Mouse (Mus musculus) neural tube, embryonic 15.5 days (tissue): ENCODE data around the gene R3hdm4. TPM values are rescaled to one million over a fixed set of nuclear protein-coding genes. Genes with fewer than 3 reads are reported as not detected.
A peak's percentile ranks its signal among the peaks of the same experiment; 100 is the strongest.

Source experiments
- ATAC-seq: fragments of 200-750 bp; cut with Nextera tagmentation; 2 replicates; pipeline ENCODE4 v1.8.0; 2017; ENCODE audit warnings: mild to moderate bottlenecking, moderate TSS enrichment, moderate library complexity; ENCODE audit not compliant: low FRiP score
- H3K27ac ChIP-seq: fragments of 300-500 bp; sonication (generic); replicated peaks from 2 replicates; pipeline ENCODE4 v1.5.1; 2015; ENCODE audit warnings: mild to moderate bottlenecking, inconsistent platforms
- H3K27me3 ChIP-seq: fragments of 300-500 bp; sonication (generic); replicated peaks from 2 replicates; pipeline ENCODE4 v1.6.1; 2015; ENCODE audit warnings: inconsistent platforms
- H3K36me3 ChIP-seq: fragments of 300-500 bp; sonication (generic); 2 replicates; pipeline ENCODE4 v1.6.1; 2015; ENCODE audit warnings: inconsistent platforms
- H3K4me1 ChIP-seq: fragments of 300-500 bp; sonication (generic); 2 replicates; pipeline ENCODE4 v1.6.1; 2015; ENCODE audit warnings: inconsistent platforms
- H3K4me2 ChIP-seq: fragments of 300-500 bp; sonication (generic); 2 replicates; pipeline ENCODE4 v1.6.1; 2015; ENCODE audit warnings: inconsistent platforms, mild to moderate bottlenecking, moderate library complexity
- H3K4me3 ChIP-seq: fragments of 300-500 bp; sonication (generic); replicated peaks from 2 replicates; pipeline ENCODE4 v1.5.1; 2015; ENCODE audit warnings: mild to moderate bottlenecking, inconsistent platforms
- H3K9ac ChIP-seq: fragments of 300-500 bp; sonication (generic); replicated peaks from 2 replicates; pipeline ENCODE4 v1.6.1; 2015; ENCODE audit warnings: mild to moderate bottlenecking, inconsistent platforms
- H3K9me3 ChIP-seq: fragments of 300-500 bp; sonication (generic); replicated peaks from 2 replicates; pipeline ENCODE4 v1.6.1; 2016; ENCODE audit warnings: inconsistent platforms
- whole genome bisulfite sequencing: fragments of 180-500 bp; shearing (Covaris S2); methylation state at CpG from one replicate; pipeline ENCODE4 v1.1.7; 2015; ENCODE audit warnings: mixed read lengths; 5-methylcytosine and 5-hydroxymethylcytosine counted together
- polyA plus RNA-seq: library from polyadenylated mRNA; unstranded; fragments of >200 nt; fragmentation: Nextera tagmentation; extraction: Ambion mirVana; gene quantifications from 2 replicates; pipeline ENCODE4 v1.2.1, GENCODE M21; 2015

Gene R3hdm4
- polyA plus RNA-seq, 1 experiment from 2014 or later = 288 TPM

DNA sequence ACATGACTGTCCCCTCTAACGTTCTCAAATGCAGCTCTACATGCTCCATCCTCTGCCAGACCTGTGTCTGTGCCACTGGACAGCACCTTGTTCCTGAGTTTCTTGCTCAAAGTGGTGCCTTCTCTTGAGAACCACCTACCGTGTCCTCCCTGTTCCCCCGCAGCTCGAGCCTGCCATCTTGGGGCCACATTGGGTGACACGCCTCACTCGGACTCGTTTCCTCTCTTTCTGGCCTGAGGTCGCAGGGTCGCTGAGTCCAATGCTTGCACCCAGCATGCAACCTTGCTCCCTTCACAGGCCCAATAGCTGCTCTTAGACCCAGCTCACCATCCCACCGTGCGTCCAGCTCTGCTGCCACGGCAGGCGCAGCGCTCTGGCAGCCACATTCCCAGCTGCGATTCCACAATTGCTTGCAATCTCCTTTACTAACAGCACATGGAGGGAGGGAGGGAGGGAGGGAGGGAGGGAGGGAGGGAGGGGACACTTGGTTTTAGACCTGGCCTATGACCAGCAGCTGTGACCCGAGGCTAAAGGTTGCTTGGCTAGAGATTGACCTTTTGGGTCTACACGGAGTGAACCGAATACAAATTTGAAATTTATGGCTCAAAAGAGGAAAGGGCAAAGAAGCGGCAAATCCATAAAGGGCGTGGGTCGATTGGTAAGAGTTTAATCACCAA lies 37.3 kb upstream of the R3hdm4 start:
- Histone ChIP-seq H3K4me2 (peak overlapping the region; percentile 33), H3K9ac (peak overlapping the region; percentile 20; the same call in 1 of the 2 replicates)
- WGBS = 4% methylated on average over 21 of the region's 21 CpGs

DNA sequence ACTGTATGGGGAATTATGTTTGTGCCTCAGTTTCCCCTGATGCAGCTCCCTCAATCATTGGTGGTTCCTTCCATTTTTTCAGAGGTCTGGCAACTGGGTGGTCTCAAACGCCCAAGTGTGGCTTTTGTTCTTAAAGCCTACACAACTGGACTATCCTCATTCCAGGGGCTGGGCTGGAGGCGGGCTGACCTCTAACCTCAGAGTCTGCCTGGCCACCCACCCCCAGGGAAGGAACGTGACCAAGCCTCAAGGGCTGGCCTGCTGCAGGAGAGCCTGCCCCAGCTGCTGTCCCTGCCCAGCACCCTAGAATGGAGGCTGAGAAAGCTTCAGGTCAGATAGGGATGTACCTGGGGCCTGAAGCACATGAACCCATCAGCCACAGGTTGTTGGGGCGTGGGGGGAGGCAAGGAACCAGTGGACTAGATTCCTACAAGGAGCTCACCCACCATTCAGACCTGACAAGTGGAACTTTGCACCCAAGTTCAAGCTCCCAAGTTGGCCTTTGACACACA lies 35.7 kb upstream of the R3hdm4 start:
- H3K4me2 ChIP-seq = no peak overlapping the region
- no peak overlapping the region for H3K9ac ChIP-seq
- ATAC-seq = no peak
- peaks cover 15% of the 10 kb centered on the region for H3K4me1 ChIP-seq
- no peak overlapping the region for H3K27ac ChIP-seq
- H3K36me3 ChIP-seq = peaks cover 14% of the 10 kb centered on the region
- no peaks in the 10 kb centered on the region; the same call in 1 of the 2 replicates for H3K27me3 ChIP-seq
- WGBS = 25% methylated on average over 4 of the region's 4 CpGs
- H3K9me3 ChIP-seq = no peaks in the 10 kb centered on the region
- no peak overlapping the region for H3K4me3 ChIP-seq

More for the DNA sequence above, 37.3 kb upstream of the R3hdm4 start:
- H3K9me3 ChIP-seq = no peaks in the 10 kb centered on the region
- peaks cover 16% of the 10 kb centered on the region for H3K36me3 ChIP-seq
- H3K4me3 ChIP-seq = no peak overlapping the region
- no peak for ATAC-seq
- no peaks in the 10 kb centered on the region; the same call in 1 of the 2 replicates for H3K27me3 ChIP-seq
- peaks cover 15% of the 10 kb centered on the region for H3K4me1 ChIP-seq
- no peak overlapping the region for H3K27ac ChIP-seq

DNA sequence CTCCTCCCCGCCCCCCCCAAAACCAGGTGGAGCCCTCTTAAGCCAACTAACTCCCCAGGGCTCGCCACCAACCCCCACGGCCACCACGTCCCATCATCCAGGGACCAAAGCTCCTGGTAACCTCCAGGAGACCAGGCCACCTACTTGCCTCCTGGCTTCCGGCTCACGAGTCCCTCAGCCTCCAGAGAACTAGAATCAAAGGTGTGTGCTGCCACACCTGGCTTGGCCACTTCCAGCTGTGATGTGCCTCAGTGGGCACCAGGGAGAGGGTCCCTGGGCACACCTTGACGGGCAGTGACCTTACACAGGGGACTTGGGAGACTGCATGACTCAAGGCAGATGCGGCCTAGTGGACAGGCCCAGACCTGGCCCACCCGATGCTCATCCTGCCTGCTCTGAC lies 34.7 kb upstream of the R3hdm4 start:
- H3K4me2 ChIP-seq = no peak overlapping the region
- no peaks in the 10 kb centered on the region for H3K9me3 ChIP-seq
- H3K9ac ChIP-seq = no peak overlapping the region
- H3K4me1 ChIP-seq = peaks cover 6% of the 10 kb centered on the region
- no peaks in the 10 kb centered on the region; the same call in 1 of the 2 replicates for H3K27me3 ChIP-seq
- WGBS = 77% methylated on average over 9 of the region's 9 CpGs
- no peak overlapping the region for H3K4me3 ChIP-seq
- H3K36me3 ChIP-seq = peaks cover 21% of the 10 kb centered on the region
- H3K27ac ChIP-seq = no peak overlapping the region
- no peak for ATAC-seq

DNA sequence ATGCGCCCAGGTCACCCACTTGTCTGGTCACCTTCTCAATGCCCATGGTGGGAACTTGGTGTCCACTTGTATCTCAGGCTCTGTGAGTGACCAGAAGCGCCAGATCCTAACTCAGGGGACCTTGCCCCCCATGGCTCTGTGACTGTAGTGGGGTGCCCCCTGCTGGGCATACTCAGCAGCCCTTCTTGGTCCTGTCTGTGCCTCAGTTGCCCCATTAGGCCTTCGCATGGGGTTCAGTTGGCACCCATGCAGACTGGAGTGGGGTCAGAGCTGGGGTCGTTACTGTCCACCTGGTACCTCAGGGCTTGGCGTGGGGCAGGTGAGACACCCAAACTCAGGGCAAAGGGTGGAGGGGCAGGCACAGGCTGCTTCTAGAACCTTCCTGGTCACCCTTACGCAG lies 32.9 kb upstream of the R3hdm4 start:
- Histone ChIP-seq H3K4me3 (no peak overlapping the region), H3K27ac (no peak overlapping the region), H3K9me3 (no peaks in the 10 kb centered on the region), H3K27me3 (no peaks in the 10 kb centered on the region; the same call in 1 of the 2 replicates), H3K9ac (no peak overlapping the region), H3K36me3 (peaks cover 38% of the 10 kb centered on the region), H3K4me2 (no peak overlapping the region), H3K4me1 (peaks cover 4% of the 10 kb centered on the region; the same call in 1 of the 2 replicates)
- ATAC-seq = no peak
- 91% methylated on average over 6 of the region's 6 CpGs for WGBS

DNA sequence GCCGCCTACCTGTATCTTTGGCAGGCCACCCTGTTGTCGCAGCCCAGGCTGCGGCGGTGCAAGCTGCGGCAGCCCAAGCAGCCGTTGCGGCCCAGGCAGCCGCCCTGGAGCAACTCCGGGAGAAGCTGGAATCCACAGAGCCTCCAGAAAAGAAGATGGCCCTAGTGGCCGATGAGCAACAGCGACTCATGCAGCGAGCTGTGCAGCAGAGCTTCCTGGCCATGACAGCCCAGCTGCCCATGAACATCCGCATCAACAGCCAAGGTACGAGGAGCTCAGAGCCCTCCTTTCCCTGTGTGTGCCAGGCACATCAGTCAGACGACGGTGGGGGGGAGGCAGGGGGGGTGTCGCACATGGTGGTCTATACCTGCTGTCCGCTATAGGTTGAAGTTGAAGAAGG lies 29.7 kb upstream of the R3hdm4 start:
- Histone ChIP-seq H3K4me3 (no peak overlapping the region), H3K36me3 (peaks cover 44% of the 10 kb centered on the region), H3K27ac (no peak overlapping the region), H3K27me3 (no peaks in the 10 kb centered on the region), H3K9ac (no peak overlapping the region), H3K9me3 (no peaks in the 10 kb centered on the region), H3K4me2 (no peak overlapping the region), H3K4me1 (peaks cover 14% of the 10 kb centered on the region)
- no peak for ATAC-seq
- 88% methylated on average over 18 of the region's 18 CpGs for WGBS

DNA sequence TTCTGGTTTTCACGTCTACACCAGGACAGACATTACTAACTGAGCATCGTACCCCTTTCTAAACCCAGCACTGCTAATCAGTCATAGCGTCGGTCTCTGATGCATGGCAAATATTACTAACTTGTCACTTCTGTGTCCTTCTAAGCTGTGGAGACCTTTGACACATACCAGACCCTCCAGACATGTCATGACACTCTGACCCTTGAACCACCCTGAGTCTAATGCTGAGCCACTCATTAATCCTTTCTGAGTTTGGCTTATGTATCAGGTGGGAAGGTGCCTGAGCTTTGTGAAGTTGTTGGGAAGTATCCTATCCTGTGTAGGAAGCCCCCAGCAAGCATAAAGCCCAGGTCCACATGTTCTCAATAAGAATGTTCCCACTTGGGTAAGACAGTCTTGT lies 28.9 kb upstream of the R3hdm4 start:
- Histone ChIP-seq H3K27ac (no peak overlapping the region), H3K4me2 (no peak overlapping the region), H3K27me3 (no peaks in the 10 kb centered on the region), H3K9me3 (no peaks in the 10 kb centered on the region), H3K4me3 (no peak overlapping the region), H3K9ac (no peak overlapping the region), H3K36me3 (peaks cover 44% of the 10 kb centered on the region), H3K4me1 (peaks cover 21% of the 10 kb centered on the region)
- ATAC-seq = no peak
- WGBS = 92% methylated on average over 4 of the region's 4 CpGs

DNA sequence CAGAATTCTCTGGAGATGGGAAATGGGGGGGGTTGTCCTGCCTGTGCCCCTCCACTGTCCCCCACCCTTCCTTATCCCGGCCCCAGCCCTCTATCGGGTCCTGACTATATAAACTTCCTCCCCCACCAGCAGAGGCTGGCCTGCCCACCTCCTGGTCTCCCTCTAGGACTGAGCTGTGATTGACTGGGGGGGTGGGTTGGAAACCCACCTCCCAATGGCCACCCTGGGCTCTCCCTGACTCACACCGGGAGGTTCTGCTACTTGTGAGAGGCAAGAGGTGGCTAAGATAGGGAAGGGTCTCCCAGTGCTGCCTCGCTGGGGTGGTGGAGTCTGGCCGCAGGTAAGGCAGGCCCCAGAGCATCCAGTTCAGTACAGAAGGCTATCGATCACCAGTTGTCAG lies 26.5 kb upstream of the R3hdm4 start:
- ATAC-seq = no peak
- peaks cover 33% of the 10 kb centered on the region for H3K4me1 ChIP-seq
- peaks cover 36% of the 10 kb centered on the region for H3K36me3 ChIP-seq
- no peaks in the 10 kb centered on the region for H3K9me3 ChIP-seq
- H3K9ac ChIP-seq = no peak overlapping the region
- no peak overlapping the region for H3K27ac ChIP-seq
- no peak overlapping the region for H3K4me3 ChIP-seq
- H3K4me2 ChIP-seq = no peak overlapping the region
- no peaks in the 10 kb centered on the region for H3K27me3 ChIP-seq
- 61% methylated on average over 6 of the region's 6 CpGs for WGBS

DNA sequence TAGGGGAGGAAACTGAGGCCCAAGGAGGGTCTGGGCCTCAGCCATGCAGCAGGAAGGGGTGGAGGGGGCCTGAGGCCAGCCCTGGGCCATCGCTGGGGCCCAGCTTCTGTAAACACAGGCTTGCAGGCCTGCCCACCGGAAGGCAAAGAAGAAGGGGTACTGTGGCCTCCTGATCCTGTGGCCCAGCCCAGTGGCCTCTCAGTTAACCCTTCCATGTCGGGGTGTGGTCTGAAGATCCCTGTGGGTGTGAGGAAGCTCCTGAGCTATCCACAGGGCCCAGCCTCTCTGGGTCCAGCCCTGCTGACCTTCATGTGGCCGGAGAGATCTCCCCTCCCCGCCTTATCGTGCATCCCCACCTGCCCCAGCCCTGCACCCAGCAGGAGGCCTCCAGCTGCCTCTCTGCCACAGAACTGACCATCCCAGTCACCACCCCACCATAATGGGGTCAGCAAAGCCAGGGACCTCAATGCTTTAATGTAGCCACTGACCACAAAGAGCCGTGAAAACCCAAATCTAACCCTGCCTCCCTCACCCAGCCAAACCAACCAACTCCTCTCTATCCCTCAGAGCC lies 25.8 kb upstream of the R3hdm4 start:
- Histone ChIP-seq H3K27me3 (no peaks in the 10 kb centered on the region), H3K36me3 (peaks cover 37% of the 10 kb centered on the region), H3K4me3 (no peak overlapping the region), H3K4me1 (peaks cover 33% of the 10 kb centered on the region), H3K9ac (no peak overlapping the region), H3K9me3 (no peaks in the 10 kb centered on the region), H3K4me2 (no peak overlapping the region), H3K27ac (no peak overlapping the region)
- 19% methylated on average over 7 of the region's 7 CpGs for WGBS
- ATAC-seq = no peak

DNA sequence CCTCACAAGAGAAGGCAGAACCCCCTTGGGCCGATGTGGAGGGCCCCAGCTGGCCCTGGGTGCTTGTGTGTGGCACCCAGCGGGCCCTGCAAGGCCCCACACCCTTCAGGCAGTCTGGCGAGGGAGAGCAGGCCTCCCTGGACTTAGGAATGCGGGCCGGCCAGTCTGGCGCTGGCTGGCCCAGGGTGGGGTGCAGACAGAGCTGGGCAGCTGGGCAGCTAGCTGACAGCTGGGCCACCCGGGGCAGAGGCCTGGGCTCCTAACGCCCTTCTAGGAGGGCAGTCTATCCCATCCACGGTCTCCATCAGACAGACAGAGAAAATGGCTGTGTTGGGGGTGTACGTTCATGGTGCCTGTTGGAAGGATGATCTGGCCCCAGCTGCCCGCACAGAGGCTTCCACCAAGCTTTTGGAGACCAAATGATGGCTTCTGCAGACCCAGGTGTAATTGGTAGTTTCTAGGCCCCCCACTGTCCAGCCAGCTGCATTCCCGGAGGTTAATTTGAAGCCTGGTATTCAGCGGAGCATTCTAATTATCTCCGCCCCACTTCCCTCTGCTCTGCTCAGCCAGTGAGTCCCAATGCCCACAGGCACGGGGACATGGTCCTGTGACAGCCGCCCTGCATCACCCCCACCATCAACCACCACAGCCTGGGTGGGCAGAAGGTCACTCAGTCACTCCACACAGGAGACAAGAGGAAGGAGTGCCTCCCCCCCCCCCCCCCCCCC lies 24.7 kb upstream of the R3hdm4 start:
- Histone ChIP-seq H3K9me3 (no peaks in the 10 kb centered on the region), H3K27ac (0 out of 2 replicates have a peak overlapping the region, but pooled peaks have one; percentile 18), H3K4me3 (no peak overlapping the region), H3K4me2 (no peak overlapping the region), H3K36me3 (peaks cover 26% of the 10 kb centered on the region), H3K4me1 (peaks cover 35% of the 10 kb centered on the region), H3K27me3 (no peaks in the 10 kb centered on the region), H3K9ac (no peak overlapping the region)
- ATAC-seq = no peak
- 22% methylated on average over 16 of the region's 16 CpGs for WGBS

DNA sequence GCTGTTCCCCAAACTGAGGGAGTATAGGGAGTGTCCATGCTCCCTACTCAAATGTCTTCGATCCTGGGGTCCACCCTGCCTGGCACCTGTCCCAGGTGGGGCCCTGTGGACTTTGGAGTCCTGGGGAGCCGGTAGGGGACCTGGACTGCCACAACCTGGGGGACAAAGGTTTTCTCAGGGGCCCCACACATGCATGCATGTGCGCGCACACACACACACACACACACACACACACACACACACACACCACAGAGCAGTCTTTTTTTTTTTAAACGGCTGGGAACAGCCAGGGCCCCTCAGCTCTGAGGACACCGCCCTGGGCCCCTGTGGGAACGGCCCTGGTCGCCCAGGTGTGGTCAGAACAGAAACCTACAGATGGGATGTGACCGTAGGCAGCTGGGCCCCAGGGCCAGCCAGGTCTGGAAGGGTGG lies 22.5 kb upstream of the R3hdm4 start:
- no peak for ATAC-seq
- no peak overlapping the region for H3K9ac ChIP-seq
- peaks cover 8% of the 10 kb centered on the region for H3K36me3 ChIP-seq
- peaks cover 41% of the 10 kb centered on the region for H3K4me1 ChIP-seq
- H3K4me3 ChIP-seq = no peak overlapping the region
- H3K4me2 ChIP-seq = no peak overlapping the region
- H3K27me3 ChIP-seq = no peaks in the 10 kb centered on the region
- no peak overlapping the region for H3K27ac ChIP-seq
- 66% methylated on average over 9 of the region's 9 CpGs for WGBS
- H3K9me3 ChIP-seq = no peaks in the 10 kb centered on the region

DNA sequence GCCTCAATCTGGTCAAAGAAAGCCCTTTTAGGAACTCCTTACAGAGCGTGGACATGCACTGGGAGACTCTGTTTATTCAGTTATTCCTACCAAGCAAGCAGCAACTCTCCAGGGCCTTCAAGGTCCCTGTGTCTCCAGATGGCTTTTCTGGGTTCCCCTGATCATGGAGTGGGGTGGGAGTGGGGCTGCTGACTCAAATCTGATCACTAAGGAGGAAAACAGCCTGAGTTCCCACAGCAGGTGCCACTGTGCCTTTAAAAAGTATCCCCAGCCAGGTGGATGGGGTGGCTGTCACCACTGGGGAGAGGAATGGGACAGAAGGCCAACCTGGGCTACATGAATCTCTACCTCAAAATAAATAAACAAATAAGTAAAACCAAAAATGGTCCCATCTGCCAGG lies 22.0 kb upstream of the R3hdm4 start:
- Histone ChIP-seq H3K27me3 (no peaks in the 10 kb centered on the region), H3K4me3 (no peak overlapping the region), H3K4me2 (no peak overlapping the region), H3K27ac (no peak overlapping the region), H3K9me3 (no peaks in the 10 kb centered on the region), H3K9ac (no peak overlapping the region), H3K4me1 (peaks cover 46% of the 10 kb centered on the region), H3K36me3 (peaks cover 6% of the 10 kb centered on the region; the same call in 1 of the 2 replicates)
- ATAC-seq = no peak
- WGBS = 96% methylated on average over 1 of the region's 1 CpGs
